Mouse (Mus musculus) erythroblast, embryonic 14.5 days (primary cell): ENCODE data around the gene Acot13. TPM values are rescaled to one million over a fixed set of nuclear protein-coding genes. Genes with fewer than 3 reads are reported as not detected.

Source experiments
- H3K27me3 ChIP-seq: 2 replicates; pipeline ENCODE4 v1.6.1; 2012; ENCODE audit warnings: inconsistent platforms; ENCODE audit not compliant: control insufficient read depth
- H3K36me3 ChIP-seq: 2 replicates; pipeline ENCODE4 v1.6.1; 2012; ENCODE audit warnings: mild to moderate bottlenecking, inconsistent platforms; ENCODE audit not compliant: control insufficient read depth
- H3K4me1 ChIP-seq: 2 replicates; pipeline ENCODE4 v1.6.1; 2012; ENCODE audit warnings: inconsistent platforms; ENCODE audit not compliant: control insufficient read depth
- H3K4me3 ChIP-seq: replicated peaks from 2 replicates; pipeline ENCODE3; 2012; ENCODE audit warnings: moderate library complexity, mild to moderate bottlenecking, inconsistent platforms
- H3K9me3 ChIP-seq: 2 replicates; pipeline ENCODE4 v1.6.1; 2012; ENCODE audit warnings: low read length, inconsistent platforms, mixed read lengths; ENCODE audit not compliant: control insufficient read depth
- GATA1 ChIP-seq: IDR thresholded peaks from 2 replicates; pipeline ENCODE4 v1.6.1; 2012; ENCODE audit warnings: low read length, inconsistent platforms, mixed read lengths
- TAL1 ChIP-seq: IDR thresholded peaks from 3 replicates; pipeline ENCODE4 v1.6.1; 2012; ENCODE audit warnings: low read length, inconsistent platforms, mixed read lengths
- polyA plus RNA-seq: library from polyadenylated mRNA; stranded (reverse); fragments of >175 nt; gene quantifications from 2 replicates; pipeline ENCODE4 v1.2.3, GENCODE M21; 2012

Acot13 gene
- polyA plus RNA-seq: 3.5 and 5.2 TPM in 2 replicates

GRCm38 (mm10) chr13:24831353-24832130 is at the start of gene Acot13, which contains the start of gene Tdp2:
Gene Acot13 (minus strand): TSS chr13:24831540.
Gene Tdp2 (plus strand): TSS chr13:24831679.
- Histone ChIP-seq H3K27me3 (no peaks in the 10 kb centered on the region), H3K9me3 (no peaks in the 10 kb centered on the region), H3K4me1 (peaks cover 36% of the 10 kb centered on the region), H3K4me3 (peak within 1 kb of the TSS; percentile 79), H3K36me3 (peaks cover 41% of the 10 kb centered on the region)
- no peak for TF ChIP-seq TAL1
- no peak for TF ChIP-seq GATA1

DNA sequence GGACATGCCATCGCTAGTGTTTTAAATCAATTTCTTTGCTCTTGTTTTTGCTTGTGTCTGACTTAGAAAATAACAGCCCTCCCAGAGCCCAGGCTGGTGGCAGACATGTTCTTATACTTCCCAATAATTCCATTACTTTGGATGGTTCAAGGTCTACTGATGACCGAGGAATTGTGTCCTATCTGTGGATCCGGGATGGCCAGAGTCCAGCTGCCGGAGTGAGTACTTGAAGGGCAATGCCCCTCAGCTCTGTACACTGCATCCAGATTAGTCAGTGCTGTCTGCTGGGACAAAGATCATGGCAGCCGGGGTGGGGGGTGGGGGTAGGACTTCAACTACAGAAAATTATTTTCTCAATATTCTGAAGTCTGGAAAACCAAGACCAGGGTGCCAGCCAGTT is 49.4 kb upstream of the Acot13 start:
- H3K4me3 ChIP-seq: no peak overlapping the region
- no peaks in the 10 kb centered on the region for H3K36me3 ChIP-seq
- H3K9me3 ChIP-seq: peaks cover 13% of the 10 kb centered on the region
- TF ChIP-seq TAL1: no peak
- no peak for TF ChIP-seq GATA1
- H3K27me3 ChIP-seq: no peaks in the 10 kb centered on the region
- no peaks in the 10 kb centered on the region for H3K4me1 ChIP-seq

- no peaks in the 10 kb centered on the region for H3K36me3 ChIP-seq
- no peaks in the 10 kb centered on the region for H3K27me3 ChIP-seq
- no peak for TF ChIP-seq TAL1
- TF ChIP-seq GATA1: no peak
- peaks cover 13% of the 10 kb centered on the region for H3K9me3 ChIP-seq
- no peak overlapping the region for H3K4me3 ChIP-seq
- H3K4me1 ChIP-seq: no peaks in the 10 kb centered on the region
Measured at GRCm38 (mm10) chr13:24880208-24880607, 48.9 kb upstream of the Acot13 start.

- Histone ChIP-seq H3K4me3 (no peak overlapping the region), H3K9me3 (peaks cover 10% of the 10 kb centered on the region), H3K36me3 (no peaks in the 10 kb centered on the region), H3K27me3 (no peaks in the 10 kb centered on the region), H3K4me1 (no peaks in the 10 kb centered on the region)
- no peak for TF ChIP-seq GATA1
- no peak for TF ChIP-seq TAL1
Measured at GRCm38 (mm10) chr13:24879359-24880040, 48.2 kb upstream of the Acot13 start.

DNA sequence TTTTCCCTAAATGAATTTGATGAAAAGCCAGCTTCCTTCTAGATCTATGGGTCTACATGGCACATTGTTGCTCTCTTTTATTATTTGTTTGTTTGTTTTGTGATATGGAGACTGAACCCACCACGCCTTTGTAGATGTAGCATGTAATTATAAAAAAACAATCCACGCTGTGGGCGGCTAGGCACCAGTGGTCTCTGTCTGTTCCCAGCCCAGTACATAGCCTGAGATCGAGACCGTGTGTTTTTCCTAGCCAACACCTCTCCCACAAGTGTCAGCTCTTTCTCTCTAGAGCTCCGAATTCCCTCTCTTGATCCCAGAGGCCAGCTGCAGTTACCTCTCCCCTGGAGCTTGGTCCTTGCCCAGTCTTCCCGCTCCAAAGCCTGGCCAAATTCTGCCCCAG is 36.9 kb upstream of the Acot13 start:
- Histone ChIP-seq H3K4me3 (no peak overlapping the region), H3K27me3 (no peaks in the 10 kb centered on the region), H3K4me1 (peaks cover 2% of the 10 kb centered on the region), H3K9me3 (no peaks in the 10 kb centered on the region), H3K36me3 (no peaks in the 10 kb centered on the region)
- TF ChIP-seq GATA1: no peak
- TF ChIP-seq TAL1: no peak

DNA sequence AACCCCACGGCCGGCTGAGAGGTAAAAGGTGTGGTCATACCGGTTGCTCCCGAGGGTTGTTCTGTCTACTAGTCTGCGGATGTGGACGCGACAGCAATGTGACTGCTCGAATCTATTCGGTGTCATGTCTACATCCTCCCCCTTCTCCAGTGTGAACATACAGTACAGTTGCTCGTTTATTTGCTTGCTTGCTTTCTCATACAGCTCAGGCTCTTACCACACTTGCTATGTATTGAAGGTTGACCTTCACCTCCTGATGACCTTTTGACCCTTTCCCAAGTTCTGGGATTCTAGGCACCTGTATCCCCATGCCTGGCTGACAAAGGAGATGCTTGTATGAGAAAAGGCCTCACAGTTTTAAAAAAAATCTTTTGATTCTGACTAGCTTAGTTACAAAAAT is 36.4 kb upstream of the Acot13 start:
- H3K36me3 ChIP-seq: no peaks in the 10 kb centered on the region
- no peaks in the 10 kb centered on the region for H3K27me3 ChIP-seq
- no peak overlapping the region for H3K4me3 ChIP-seq
- peaks cover 2% of the 10 kb centered on the region for H3K4me1 ChIP-seq
- TF ChIP-seq GATA1: no peak
- TF ChIP-seq TAL1: no peak
- H3K9me3 ChIP-seq: no peaks in the 10 kb centered on the region

- H3K27me3 ChIP-seq: no peaks in the 10 kb centered on the region
- no peak overlapping the region for H3K4me3 ChIP-seq
- TF ChIP-seq GATA1 (no peak), TAL1 (no peak)
- H3K4me1 ChIP-seq: peaks cover 2% of the 10 kb centered on the region
- H3K9me3 ChIP-seq: no peaks in the 10 kb centered on the region
- no peaks in the 10 kb centered on the region for H3K36me3 ChIP-seq
Measured at GRCm38 (mm10) chr13:24866430-24867402, 35.4 kb upstream of the Acot13 start.

GRCm38 (mm10) chr13:24862520-24862919 is 31.2 kb upstream of the Acot13 start:
- TF ChIP-seq TAL1: no peak
- TF ChIP-seq GATA1: no peak
- Histone ChIP-seq H3K27me3 (0 out of 2 replicates have a peak, but pooled peaks cover 2% of the 10 kb centered on the region), H3K36me3 (no peaks in the 10 kb centered on the region), H3K4me1 (peaks cover 5% of the 10 kb centered on the region), H3K9me3 (no peaks in the 10 kb centered on the region), H3K4me3 (no peak overlapping the region)
